Mouse (Mus musculus) left cerebral cortex, postnatal 14 days (tissue): ENCODE data around the gene Eif2b3. TPM values are rescaled to one million over a fixed set of nuclear protein-coding genes. Genes with fewer than 3 reads are reported as not detected.

Experiments
- DNase-seq, 2 experiments: peaks; one replicate each; pipeline ENCODE4 v3.0.0; 2021 to 2022; ENCODE audit warnings: low spot score in 2 of 2, mixed read lengths in 1 of 2
- intact Hi-C: fragments of 180-260 bp; cut with DNase I; formaldehyde crosslinking; loops from one replicate; pipeline ENCODE4 v1.15.1; 2025
- total RNA-seq, 2 experiments: library from RNA; stranded (reverse); gene quantifications; 2 replicates each; pipeline ENCODE4 v1.2.3; 2021

Gene Eif2b3
- total RNA-seq, 2 experiments from 2014 or later: 18.9 to 20.5 TPM

GRCm38 (mm10) chr4:117133366-117133796 is 114.2 kb downstream of the Eif2b3 start:
- intact Hi-C loops: no loop called here
- no peak for DNase-seq

GRCm38 (mm10) chr4:117133817-117134600 is 114.8 kb downstream of the Eif2b3 start, which contains the start of gene Plk3:
Gene Plk3, minus strand, starts transcription at chr4:117133963.
- DNase-seq: peak; percentile 97 to 98
- intact Hi-C loops: no loop called here

- DNase-seq: no peak
- intact Hi-C loops: no loop called here
These were observed 115.4 kb downstream of the Eif2b3 start for GRCm38 (mm10) chr4:117134601-117134995.

GRCm38 (mm10) chr4:117136034-117136433 is 116.8 kb downstream of the Eif2b3 start:
- intact Hi-C loops: no loop called here

More at GRCm38 (mm10) chr4:117136034-117136433, 116.8 kb downstream of the Eif2b3 start:
- no peak for DNase-seq

Other genes starting within 250 kb of the Eif2b3 start
- 10 to 100 TPM; 12.1 to 12.7 TPM for gene Toe1, start 211.8 kb upstream of the Eif2b3 start, total RNA-seq
- gene Mutyh, start 211.7 kb upstream of the Eif2b3 start, total RNA-seq: 1 to 10 TPM; 1.5 to 3.2 TPM
- under 1 TPM; 0.44 to 0.72 TPM for gene Hpdl, start 197.7 kb upstream of the Eif2b3 start, total RNA-seq
- 1 to 10 TPM; 7.2 to 9.0 TPM for gene Zswim5, start 142.0 kb upstream of the Eif2b3 start, total RNA-seq
- 10 to 100 TPM; 40.8 to 46.3 TPM for gene Urod, start 25.0 kb upstream of the Eif2b3 start, total RNA-seq
- gene Hectd3, start 24.1 kb upstream of the Eif2b3 start, total RNA-seq: 10 to 100 TPM; 42.2 to 46.6 TPM
- gene Ptch2, start 76.7 kb downstream of the Eif2b3 start, total RNA-seq: 1 to 10 TPM; 1.3 to 2.4 TPM
- gene Btbd19, start 106.3 kb downstream of the Eif2b3 start, total RNA-seq: 10 to 100 TPM; 11.8 to 12.4 TPM
- not detected for gene Tctex1d4, start 107.4 kb downstream of the Eif2b3 start, total RNA-seq
- gene Plk3, start 114.6 kb downstream of the Eif2b3 start, total RNA-seq: 10 to 100 TPM; 15.6 to 16.2 TPM
- gene Rps8, start 136.8 kb downstream of the Eif2b3 start, total RNA-seq: 100 to 1,000 TPM; 448 to 449 TPM
- under 1 TPM; 0.46 to 0.61 TPM for gene Kif2c, start 163.2 kb downstream of the Eif2b3 start, total RNA-seq
- gene Tmem53, start 232.5 kb downstream of the Eif2b3 start, total RNA-seq: 1 to 10 TPM; 2.3 to 3.6 TPM
- gene Armh1, start 232.7 kb downstream of the Eif2b3 start, total RNA-seq: under 1 TPM; 0.24 to 0.59 TPM